Mouse (Mus musculus) kidney, postnatal 10 days (tissue): ENCODE data around the gene Flywch1.
"Not testable (repeated sequence)": the region's sequence is repeated elsewhere in the genome, so short reads cannot be mapped to it uniquely, and the experiment has no call there.

ENCODE experiments used
- DNase-seq: peaks from one replicate; pipeline ENCODE4 v3.0.0; 2021; ENCODE audit warnings: mixed read lengths

Flywch1 gene

DNA sequence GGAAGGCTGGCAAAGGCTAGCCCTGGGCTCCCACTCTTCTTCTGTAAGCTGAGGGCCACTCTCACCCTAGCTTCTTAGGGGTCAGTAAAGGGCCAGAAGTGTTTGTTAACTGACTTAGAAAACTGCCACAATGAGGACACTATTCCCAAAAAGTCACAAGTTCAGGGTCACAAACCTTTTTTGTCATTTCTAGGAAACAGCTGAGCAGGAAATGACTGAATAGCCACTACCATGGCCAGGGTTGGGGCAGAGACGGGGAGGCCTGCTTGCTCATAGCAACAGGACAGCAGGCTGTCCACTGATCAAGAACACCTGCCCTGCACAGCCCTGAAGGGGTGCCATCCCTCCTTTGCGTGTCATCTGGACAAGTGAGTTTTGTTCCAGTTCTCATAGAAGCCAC lies 5.7 kb upstream of the Flywch1 start:
- no peak for DNase-seq

DNA sequence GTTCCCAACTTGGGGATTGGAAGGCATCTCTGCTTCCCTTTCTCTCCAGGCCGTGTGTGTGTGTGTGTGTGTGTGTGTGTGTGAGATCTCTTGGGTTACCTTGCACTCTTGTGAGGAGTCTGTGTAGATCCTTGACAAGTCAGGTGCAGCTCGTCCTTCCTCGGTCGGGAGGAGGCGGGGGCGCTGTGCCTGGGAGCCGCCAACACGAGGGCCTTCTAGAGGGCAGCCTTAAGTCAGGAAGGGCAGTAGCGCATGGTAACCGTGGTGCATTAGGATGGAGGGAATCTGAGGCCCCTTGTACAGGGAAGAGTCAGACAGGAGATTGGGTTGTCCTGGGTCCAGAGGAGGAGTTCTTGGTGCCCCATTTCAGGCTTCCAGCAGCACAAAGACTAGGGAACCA lies 4.8 kb upstream of the Flywch1 start:
- no peak for DNase-seq

DNA sequence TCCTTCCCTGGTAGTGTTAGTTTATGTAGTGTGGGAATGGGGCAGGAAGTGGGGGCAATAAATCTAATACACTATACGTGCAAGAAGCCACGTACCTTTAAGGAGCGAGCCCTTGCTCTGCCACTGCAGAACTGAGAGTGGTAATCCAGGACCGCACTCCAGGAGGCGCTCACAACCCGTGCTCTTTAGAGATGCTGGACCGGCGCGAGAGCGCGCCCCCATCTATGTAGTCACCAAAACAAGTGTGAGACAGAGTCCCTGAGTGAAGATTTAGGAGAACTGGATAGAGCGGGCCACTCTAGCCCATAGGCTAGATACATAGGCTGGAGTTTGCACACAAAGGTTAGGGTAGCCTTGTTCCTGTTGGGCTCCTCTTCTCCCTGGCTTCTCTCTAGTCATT lies 2.7 kb upstream of the Flywch1 start:
- peak; percentile 92 for DNase-seq

DNA sequence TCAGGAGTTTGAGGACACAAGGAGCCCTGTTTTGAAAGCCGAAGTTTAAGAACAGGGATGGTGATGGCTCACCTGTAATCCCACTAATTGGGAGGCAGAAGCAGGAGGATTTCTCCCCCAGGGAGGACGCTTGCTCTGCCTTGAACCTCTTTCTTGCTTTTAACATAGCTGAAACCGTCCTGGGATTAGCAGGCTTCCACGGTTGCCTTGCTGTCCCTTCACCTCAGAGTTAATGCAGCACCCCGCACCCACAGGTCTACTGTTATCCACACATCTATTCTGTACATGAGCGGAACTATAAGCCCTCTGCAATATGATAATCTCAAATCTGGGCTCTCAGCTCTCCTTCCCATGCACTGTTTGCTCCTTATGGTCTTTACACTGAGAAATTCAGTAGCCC lies 2.3 kb upstream of the Flywch1 start:
- DNase-seq, result no peak

DNA sequence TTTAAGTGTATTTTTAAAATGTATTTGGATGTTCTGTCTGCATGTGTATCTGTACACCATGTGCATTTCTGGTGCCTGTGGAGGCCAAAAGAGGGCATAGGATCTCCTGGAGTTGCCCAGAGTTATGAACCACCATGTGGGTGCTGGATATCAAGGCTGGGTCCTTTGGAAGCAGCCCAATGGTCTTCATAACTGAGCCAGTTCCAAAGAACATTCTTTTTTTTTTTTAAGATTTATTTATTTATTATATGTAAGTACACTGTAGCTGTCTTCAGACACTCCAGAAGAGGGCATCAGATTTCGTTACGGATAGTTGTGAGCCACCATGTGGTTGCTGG lies 786 bp upstream of the Flywch1 start:
- not testable (repeated sequence) for DNase-seq

DNA sequence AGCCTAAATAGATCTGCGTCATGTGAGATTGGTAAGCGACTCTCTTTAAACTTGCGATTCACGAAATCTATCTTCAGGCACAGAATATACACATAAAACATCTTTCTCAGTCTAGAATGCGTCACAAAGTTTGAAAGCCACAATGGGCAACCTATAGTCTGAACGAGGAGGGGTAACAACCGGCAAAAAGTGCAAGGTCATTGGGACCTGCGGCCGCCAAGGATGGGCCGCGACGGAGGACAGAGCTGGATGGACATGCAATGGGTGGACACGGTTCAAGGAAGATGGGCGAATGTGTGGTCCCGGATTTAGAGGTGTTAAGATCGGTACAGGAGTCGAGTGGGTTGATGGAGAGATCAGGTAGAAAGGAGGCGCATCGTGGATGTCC lies 512 bp downstream of the Flywch1 start:
- no peak for DNase-seq

DNA sequence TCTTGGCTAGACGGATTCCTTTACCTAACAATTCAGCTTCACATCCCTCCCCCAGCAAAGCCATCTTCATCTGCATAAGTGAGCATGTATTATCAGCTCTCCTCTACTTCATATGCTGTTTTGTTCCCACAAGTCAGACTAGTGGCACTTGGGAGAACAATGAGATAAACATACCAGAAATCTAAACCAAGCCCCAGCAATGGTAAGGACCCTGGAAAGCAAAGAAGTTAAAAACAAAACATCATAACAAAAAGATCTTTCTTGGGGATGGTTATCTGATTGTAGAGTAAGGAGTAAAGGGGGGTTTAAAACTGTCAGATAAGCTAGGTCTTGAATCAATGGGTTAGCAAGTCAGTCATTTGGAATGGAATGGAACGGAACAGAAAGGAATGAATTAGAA lies 909 bp downstream of the Flywch1 start:
- no peak for DNase-seq

DNA sequence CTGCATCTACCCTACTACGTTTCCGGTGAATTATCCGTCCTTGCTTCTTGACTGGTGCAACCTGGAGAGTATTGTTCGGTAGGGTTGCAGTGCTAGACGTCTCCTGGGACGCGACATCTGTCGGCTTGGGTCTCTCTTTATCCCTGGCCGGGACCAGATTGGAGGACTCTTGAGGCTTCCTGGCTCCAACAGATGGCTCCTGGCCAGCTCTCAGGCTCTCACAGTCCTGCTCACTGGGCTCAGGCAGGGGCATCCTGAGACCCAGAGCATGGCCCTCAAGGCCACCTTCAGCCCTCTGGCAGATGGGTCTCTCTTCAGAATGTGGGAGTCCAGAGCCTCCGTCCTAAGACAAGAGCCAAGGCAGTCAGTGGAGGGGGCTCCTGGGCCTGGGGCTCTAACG lies 8.4 kb downstream of the Flywch1 start:
- no peak for DNase-seq

DNA sequence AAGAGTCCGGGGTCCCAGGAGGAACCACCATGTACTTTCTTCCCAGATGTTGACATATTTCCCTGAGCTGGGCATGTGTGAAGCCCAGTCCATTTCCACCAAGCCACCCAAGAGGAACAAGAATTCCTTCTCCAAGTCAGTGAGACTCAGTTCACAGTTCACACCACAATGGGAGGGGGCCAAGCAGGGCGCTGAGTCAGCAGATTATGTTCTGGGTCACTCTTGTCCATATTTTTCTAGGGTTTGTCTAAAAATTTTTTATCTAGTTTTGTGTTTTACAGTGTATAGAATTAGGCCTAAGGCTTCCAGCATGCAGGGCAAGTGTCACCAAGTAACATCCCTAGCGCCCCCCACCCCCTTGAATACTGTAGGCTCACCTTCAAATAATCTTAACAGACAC lies 10.2 kb downstream of the Flywch1 start:
- no peak for DNase-seq

DNA sequence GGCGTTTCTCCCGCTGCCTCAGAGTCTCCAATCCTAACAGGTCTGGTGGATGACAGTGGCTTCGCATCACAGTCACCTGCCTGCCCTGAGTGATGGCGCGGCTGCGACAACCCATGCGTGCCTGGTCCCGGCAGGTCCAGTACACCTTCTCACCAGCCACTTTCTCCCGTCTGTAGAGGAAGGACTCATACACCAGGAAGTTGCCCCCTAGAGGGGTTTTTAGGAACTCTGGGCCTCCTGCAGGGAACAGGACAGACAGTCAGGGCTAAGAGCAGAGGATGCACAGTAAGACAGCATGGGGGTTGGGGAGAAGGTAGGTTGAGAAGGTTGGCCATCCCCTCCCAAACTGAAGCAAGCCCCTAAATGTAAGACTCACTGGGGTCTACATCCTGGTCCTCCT lies 11.2 kb downstream of the Flywch1 start:
- DNase-seq, result no peak

DNA sequence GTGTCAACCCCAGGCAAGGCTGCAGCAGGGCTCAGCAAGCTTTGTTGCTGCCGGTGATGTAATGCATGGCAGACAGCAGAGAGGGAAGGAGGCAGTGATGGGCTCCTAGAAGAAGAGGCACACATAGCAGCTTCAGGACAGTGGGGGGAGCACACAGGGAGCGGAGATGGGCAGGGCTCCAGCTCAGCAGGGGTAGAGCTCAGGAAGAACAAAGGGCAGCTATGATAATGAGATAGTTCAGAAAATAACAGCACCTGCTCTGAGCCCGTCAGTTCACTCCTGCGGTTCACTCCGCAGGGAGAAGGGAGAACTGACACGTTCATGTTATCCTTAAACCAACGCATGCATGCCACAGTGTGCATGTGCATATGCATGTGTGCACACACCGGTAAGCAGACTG lies 12.6 kb downstream of the Flywch1 start:
- DNase-seq, result no peak

DNA sequence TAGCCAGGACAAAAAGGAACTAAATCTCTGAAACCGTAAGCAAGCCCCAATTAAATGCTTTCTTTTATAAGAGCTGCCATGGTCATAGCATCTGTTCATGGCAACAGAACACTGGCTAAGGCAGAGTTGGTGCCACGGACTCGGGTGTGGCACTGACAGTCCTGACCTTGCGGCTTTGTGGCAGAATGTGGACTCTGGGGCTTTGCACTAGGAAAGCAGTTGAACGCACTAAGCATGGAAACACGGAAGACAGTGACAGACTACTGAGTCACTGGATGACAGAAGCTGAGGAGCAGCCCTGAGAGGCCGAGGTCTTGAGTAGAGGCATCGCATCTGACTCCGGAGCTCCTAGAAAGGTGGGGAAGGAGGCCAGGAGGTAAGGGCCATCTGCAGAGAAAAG lies 13.8 kb downstream of the Flywch1 start:
- no peak for DNase-seq

DNA sequence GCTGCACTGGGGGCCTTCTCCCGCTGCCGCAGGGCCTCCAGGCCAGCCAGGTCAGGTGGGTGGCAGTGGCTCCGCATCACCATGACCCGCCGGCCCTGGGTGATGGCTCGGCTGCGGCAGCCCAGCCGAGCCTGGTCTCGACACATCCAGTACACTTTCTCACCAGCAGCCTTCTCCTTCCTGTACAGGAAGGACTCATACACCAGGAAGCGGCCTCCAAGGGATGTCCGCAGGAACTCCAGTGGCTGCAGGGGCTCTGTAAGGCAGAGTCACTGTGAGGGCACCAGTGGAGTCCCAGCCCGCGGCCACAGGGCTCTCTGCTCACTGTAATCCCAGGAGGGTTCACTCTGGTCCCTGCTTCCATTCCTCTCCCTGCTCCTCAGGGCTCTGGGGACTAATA lies 15.7 kb downstream of the Flywch1 start:
- peak; percentile 68 for DNase-seq

DNA sequence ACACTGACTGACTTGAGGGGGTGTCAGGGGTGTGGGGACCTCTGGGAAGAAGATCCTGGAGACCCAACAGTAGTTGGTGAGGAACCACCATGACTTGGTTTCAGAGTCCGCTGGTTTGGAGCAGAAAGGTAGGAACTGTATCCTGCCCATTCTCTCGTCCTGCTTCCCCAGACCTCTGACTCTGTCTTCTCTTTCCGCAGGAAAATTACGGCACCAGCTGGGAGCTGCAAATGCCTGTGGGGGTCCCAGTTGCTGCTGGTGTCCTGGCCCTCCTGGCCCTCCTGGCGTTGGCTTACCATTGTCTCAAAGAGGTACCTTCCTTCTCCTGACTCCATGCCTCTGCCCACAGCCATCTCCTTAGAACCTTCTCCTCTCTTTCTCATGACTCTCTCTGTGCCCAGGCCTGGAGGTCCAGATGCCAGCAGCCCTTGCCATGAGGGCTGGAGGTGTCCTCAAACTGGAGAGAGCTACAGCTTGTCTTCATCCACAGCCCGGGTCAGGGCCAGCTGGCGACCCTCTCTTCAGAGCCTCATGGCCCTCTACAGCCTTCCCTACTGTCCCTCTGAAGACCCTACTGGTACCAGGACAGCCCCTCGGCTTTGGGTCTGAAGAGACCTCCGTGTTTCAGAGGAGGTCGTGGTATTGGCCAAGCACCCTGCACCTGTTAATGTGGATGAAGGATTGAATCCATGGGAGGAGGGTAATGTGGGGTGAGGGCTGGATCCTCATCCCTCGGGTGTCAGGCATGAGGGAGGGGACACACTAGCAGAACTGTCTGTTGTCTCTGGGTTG lies 21.8 kb downstream of the Flywch1 start:
- DNase-seq, result no peak

DNA sequence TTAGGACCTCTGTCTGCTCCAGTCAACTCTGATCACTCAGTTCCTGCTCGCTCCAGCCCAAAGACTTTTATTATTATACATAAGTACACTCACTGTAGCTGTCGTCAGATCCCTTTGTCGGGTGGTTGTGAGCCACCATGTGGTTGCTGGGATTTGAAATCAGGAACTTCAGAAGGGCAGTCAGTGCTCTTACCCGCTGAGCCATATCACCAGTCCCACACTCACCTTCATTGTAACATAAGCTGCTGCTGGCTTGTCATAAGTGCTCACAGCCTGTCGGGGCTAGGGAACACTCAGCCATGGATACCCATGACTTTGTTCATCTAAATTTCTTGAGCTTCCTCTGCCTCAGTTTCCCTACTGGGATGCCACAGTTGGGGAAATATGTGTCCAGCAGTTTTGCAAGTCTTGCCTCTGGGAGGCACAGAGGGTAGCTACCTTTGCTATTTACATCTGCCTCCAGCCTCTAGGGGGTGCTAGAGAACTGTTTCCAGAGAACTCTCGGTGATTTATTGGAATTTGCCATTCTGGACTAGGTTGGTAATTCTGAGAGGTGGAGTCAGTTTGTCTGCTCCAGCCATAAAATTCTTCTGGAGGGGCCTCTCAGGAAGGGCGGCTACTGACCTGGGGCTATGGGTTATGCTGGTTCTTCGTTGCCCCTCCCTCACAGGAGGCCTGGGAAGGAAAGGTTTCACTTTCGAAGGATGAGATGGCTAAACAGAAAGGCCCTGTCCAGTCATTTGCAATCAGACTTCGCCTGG lies 22.6 kb downstream of the Flywch1 start:
- peak; percentile 84 for DNase-seq

DNA sequence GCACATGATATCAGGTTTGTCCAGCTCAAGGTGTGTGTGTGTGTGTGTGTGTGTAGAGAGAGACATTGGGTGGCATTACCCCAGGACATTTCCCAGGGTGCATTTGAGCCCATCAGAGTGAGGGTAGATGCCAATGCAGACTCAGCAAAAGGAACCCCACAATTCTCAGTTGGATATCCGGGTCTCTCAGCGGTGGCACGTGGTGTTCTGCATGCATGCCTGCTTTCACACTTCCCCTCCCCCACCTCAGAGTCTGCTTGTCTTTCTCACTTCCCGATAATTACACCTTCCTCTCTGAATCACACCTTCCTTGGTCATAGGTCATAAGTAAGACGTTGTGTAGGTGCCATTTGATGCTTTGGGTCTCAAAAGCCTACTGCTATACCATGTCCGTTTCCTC lies 23.4 kb downstream of the Flywch1 start:
- no peak for DNase-seq

DNA sequence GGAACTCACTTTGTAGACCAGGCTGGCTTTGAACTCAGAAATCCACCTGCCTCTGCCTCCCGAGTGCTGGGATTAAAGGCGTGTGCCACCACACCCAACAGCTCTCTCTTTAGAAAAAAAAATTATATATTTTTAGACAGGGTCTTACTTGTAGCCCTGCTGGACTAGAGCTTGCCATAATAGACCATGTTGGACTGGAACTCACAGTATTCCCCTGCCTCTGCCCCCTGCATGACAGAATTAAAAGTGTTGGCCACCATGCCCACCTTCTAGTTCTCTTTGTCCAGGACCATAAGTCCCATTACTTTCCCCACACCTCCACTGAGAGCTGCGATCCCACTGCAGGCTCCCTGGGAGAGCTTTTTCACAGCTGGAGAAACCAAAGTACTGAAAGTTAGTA lies 23.9 kb downstream of the Flywch1 start:
- DNase-seq, result no peak

DNA sequence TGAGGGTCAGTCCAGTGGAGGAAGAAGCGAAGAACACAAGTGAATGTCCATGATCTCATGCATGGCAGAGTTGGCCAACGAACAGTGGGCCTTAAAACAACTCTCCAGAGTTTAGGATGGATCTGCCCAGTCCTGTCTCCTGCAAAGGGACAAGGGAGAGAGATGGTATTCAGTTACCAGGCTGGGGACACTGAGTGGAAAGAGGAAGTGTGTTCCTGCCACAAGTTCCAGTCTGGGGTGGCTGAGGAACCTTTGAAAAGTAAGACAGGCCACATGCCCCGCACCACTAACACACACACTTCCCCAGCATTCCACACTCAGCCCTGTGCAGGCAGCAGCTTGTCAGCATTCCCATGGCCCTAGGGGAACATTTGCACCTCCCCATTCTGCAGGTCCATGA lies 24.6 kb downstream of the Flywch1 start:
- no peak for DNase-seq

DNA sequence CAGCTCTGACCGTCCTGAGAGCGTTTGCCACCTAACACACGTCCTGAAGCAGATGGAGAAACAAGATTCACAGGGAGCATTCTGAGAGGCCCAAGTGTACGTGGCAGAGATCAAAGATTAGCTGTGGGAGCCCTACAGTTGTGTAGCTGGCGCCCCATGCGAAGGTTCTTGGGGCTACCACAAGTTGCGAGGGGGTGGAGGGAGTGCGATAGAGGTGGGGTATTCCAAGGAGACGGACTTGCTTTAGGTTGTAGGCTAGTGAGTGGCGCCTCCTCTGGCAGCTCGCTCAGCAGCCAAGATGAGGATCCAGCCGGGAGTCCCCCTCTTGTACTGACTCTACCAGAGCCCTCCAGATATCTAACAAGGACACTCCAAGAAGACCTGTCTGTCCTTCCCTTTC lies 25.1 kb downstream of the Flywch1 start:
- DNase-seq, result no peak

DNA sequence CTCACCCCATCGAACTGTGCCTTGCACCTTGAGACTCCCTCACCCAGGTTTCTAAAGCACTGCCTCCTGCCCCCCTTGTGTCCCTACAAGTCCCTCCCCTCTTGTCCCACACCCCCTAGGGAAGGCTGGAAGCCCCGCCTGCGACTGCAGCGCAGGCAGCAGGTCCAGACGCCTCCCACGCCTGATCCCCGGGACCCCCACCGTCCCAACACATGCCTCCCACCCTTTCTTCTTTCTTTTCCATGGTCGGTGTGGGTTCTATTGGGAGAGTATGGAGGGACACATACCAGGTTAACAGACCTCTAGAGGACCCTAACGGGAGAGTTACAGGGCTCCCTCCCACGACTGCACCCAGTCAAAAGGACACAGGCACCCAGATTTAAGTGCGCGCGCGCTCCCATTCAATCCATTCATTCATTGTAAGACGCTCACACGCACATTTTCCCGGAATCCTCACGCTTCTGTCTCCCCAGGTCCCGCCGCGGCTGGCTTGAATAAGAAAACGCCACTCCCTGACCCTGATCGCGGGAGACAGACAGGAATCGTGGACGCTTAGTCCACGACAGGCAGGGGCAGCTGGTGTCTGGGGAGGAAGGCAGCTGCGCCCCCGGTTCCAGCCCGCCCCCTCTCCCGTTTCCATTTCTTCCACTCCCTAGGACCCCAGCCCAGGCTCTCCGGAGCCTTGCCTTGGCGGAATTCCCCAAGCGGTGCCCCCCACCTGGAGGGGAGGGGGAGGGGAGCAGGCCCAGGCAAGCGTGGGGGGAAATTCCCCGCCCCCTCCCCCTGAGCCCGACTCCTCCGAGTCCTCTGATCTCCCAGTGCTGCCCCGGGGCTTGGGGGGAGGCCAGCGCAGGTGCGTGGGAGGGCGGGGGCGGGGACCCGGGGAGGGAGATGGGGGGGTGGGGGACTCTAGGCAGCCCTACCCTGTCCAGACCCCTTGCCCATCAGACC lies 25.8 kb downstream of the Flywch1 start, which contains the start of gene Kremen2:
Kremen2 (minus strand) TSS at position 533 of the 951 bp plus-strand sequence.
- no peak for DNase-seq

DNA sequence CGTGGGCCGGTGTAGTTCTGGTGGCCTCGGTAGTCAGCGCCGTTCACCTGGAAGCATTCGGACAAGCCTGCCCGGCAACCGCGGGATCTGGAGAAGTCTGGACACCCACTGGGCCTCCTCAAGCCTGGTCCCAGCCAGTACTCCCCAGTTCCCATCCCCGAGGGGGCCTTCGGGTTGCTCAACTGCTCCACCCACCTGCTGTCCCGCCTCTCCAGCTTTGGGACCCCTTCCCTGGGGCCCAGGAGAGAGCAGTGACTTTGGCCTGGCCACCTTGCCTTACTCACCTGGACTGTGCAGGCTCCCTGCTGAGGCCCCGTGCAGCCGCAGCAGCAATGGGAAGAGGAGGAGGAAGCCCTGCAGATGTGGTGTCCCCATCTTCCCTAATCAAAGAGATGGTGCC lies 26.8 kb downstream of the Flywch1 start:
- DNase-seq, result no peak

DNA sequence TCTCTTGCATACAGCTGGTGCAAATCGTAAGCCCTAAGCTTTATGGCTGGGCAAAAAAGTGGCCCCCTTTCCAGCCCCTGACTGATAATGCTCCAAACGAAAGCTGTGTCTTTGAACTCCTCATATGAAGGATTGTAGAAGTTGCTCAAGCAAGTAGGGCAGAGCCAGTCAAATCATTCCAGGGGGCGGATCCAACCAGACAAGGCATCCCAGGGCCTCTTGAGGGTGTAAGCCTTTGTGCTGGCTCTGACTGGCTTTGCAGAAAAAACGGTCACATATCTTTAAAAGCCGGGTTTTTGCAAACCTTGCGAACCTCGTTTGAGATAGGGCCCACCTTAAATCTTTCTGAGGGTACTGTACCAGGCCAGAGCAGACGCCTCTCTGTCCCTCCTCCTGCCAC lies 27.3 kb downstream of the Flywch1 start:
- DNase-seq, result no peak

DNA sequence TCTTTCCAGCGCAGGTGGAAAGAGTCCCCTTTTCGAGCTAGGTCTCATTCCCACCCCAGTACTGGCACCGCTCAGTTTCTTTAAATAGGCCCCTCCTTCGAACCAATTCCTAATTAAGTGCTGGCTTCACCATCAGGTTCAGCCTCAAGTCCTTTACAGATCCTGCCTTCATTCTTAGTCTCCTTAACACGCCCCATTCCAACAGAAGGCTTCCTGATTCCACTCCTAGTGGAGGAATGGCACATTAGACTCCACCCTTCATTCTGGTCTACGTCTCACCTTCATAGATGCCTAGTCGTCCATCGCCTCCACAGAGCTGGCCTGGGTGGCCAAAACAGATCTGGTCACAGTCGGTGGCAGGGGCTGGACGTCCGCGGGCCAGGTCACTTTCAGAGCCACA lies 28.5 kb downstream of the Flywch1 start:
- DNase-seq, result no peak
